Mouse (Mus musculus): ENCODE data around the gene Atp6v0a4.

Gene Atp6v0a4

GRCm38 (mm10) chr6:38124207-38124835 lies at the start of gene Atp6v0a4:
Atp6v0a4 (minus strand) TSS chr6:38124586.
- DNase-seq: no peak

- no peak for DNase-seq
Observed at GRCm38 (mm10) chr6:38165385-38165784, 41.0 kb upstream of the Atp6v0a4 start.

- DNase-seq: no peak
Observed at GRCm38 (mm10) chr6:38164705-38165104, 40.3 kb upstream of the Atp6v0a4 start.

GRCm38 (mm10) chr6:38162825-38163504 lies 38.6 kb upstream of the Atp6v0a4 start:
- DNase-seq: no peak

- DNase-seq: no peak
Observed at GRCm38 (mm10) chr6:38160556-38160955, 36.2 kb upstream of the Atp6v0a4 start.

GRCm38 (mm10) chr6:38160102-38160501 lies 35.7 kb upstream of the Atp6v0a4 start:
- DNase-seq: peak; percentile 71

GRCm38 (mm10) chr6:38159576-38159975 lies 35.2 kb upstream of the Atp6v0a4 start:
- no peak for DNase-seq

- no peak for DNase-seq
Observed at GRCm38 (mm10) chr6:38157925-38158324, 33.5 kb upstream of the Atp6v0a4 start.

GRCm38 (mm10) chr6:38156204-38156603 lies 31.8 kb upstream of the Atp6v0a4 start:
- no peak for DNase-seq

GRCm38 (mm10) chr6:38152305-38152704 lies 27.9 kb upstream of the Atp6v0a4 start:
- no peak for DNase-seq

- DNase-seq: no peak
Observed at GRCm38 (mm10) chr6:38149483-38149882, 25.1 kb upstream of the Atp6v0a4 start.

- DNase-seq: no peak
Observed at GRCm38 (mm10) chr6:38148626-38149025, 24.2 kb upstream of the Atp6v0a4 start.

- DNase-seq: no peak
Observed at GRCm38 (mm10) chr6:38147301-38147700, 22.9 kb upstream of the Atp6v0a4 start.

GRCm38 (mm10) chr6:38145463-38146065 lies 21.2 kb upstream of the Atp6v0a4 start:
- DNase-seq: no peak

GRCm38 (mm10) chr6:38144161-38144998 lies 20.0 kb upstream of the Atp6v0a4 start:
- no peak for DNase-seq

- no peak for DNase-seq
Observed at GRCm38 (mm10) chr6:38140402-38140801, 16.0 kb upstream of the Atp6v0a4 start.

GRCm38 (mm10) chr6:38139086-38139485 lies 14.7 kb upstream of the Atp6v0a4 start:
- no peak for DNase-seq

- no peak for DNase-seq
Observed at GRCm38 (mm10) chr6:38134806-38135559, 10.6 kb upstream of the Atp6v0a4 start.

GRCm38 (mm10) chr6:38131801-38132231 lies 7.4 kb upstream of the Atp6v0a4 start:
- no peak for DNase-seq

GRCm38 (mm10) chr6:38129883-38130282 lies 5.5 kb upstream of the Atp6v0a4 start:
- DNase-seq: no peak

- no peak for DNase-seq
Observed at GRCm38 (mm10) chr6:38128115-38128514, 3.7 kb upstream of the Atp6v0a4 start.

- DNase-seq: no peak
Observed at GRCm38 (mm10) chr6:38125462-38125861, 1.1 kb upstream of the Atp6v0a4 start.
